Mouse (Mus musculus): Measurements from ENCODE around the gene Uso1.

DNA sequence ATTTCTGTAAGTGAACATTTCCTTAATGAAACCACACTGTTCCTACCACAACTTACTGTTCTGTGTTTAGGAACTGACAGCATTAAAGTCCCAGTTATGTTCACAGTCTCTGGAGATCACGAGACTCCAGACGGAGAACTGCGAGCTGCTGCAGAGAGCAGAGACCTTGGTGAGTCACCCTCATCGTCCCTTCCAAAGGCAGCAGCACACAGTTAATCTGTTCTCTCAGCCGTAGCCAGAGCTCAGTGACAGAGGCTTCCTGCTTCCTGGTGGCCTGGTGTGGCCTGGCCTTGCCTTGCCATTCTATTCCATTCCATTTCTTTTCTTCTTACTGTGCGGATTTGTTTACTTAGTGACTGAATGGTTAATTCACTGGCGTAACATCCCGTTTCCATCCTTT lies 60.5 kb downstream of the Uso1 start:
- no peak for TF ChIP-seq GATA2 (IDR thresholded peaks at IDR 0.05; ENCODE audit: borderline replicate concordance, low read depth, low read length)
- TF ChIP-seq CTCF (IDR thresholded peaks at IDR 0.05; ENCODE audit: low read depth, low read length), result no peak
- TF ChIP-seq GATA1 (IDR thresholded peaks at IDR 0.05; ENCODE audit: borderline replicate concordance, low read length), result no peak
